Mouse (Mus musculus) CH12.LX (cell line): Measurements from ENCODE around the gene Btbd6. TPM values are rescaled to one million over a fixed set of nuclear protein-coding genes. Genes with fewer than 3 reads are reported as not detected.

ENCODE experiments used
- DNase-seq: peaks from one replicate; pipeline ENCODE4 v3.0.0-alpha.2; 2013; ENCODE audit errors: extremely low read depth
- H3K27ac ChIP-seq: 2 replicates; pipeline ENCODE4 v1.5.1; 2012; ENCODE audit warnings: low read depth, mild to moderate bottlenecking, control low read depth, moderate library complexity; ENCODE audit not compliant: insufficient read depth
- H3K27me3 ChIP-seq: replicated peaks from 2 replicates; pipeline ENCODE3; 2012; ENCODE audit warnings: inconsistent platforms
- H3K36me3 ChIP-seq, 2 experiments: replicated peaks in 1 of 2; 2 replicates each; pipeline versions ENCODE3 to v1.6.1; 2012; ENCODE audit warnings: inconsistent platforms in 1 of 2, low read length in 1 of 2, mild to moderate bottlenecking in 1 of 2, mixed read lengths in 1 of 2, moderate library complexity in 1 of 2; ENCODE audit not compliant: control insufficient read depth in 1 of 2, insufficient read depth in 1 of 2
- H3K4me1 ChIP-seq, 2 experiments: 2 replicates each; pipeline ENCODE4 v1.6.1; 2012; ENCODE audit warnings: inconsistent platforms in 1 of 2, moderate library complexity in 1 of 2; ENCODE audit not compliant: insufficient read depth in 2 of 2, control insufficient read depth in 1 of 2
- H3K4me2 ChIP-seq: 2 replicates; pipeline ENCODE4 v1.6.1; 2012; ENCODE audit warnings: low read depth, mild to moderate bottlenecking, control low read depth; ENCODE audit not compliant: poor library complexity, insufficient read depth, severe bottlenecking
- H3K4me3 ChIP-seq, 3 experiments: fragments of 150-350 bp in 1 of 3; sonication (generic) in 1 of 3; replicated peaks in 1 of 3; 2 replicates each; pipeline versions ENCODE3 to v1.5.1; 2011 to 2012; ENCODE audit warnings: low read depth in 2 of 3, low read length in 2 of 3, mild to moderate bottlenecking in 2 of 3, moderate library complexity in 2 of 3, control low read depth in 1 of 3, improper control_type of control experiment in 1 of 3, inconsistent platforms in 1 of 3, mixed read lengths in 1 of 3; ENCODE audit not compliant: poor library complexity in 1 of 3
- H3K79me2 ChIP-seq: replicated peaks from 2 replicates; pipeline ENCODE4 v1.6.1; 2012; ENCODE audit warnings: mild to moderate bottlenecking, moderate library complexity; ENCODE audit not compliant: control insufficient read depth, poor library complexity, insufficient read depth, severe bottlenecking; ENCODE audit errors: extremely low read depth
- H3K9ac ChIP-seq: 2 replicates; pipeline ENCODE4 v1.6.1; 2012; ENCODE audit warnings: low read depth, mild to moderate bottlenecking, control low read depth, moderate library complexity; ENCODE audit not compliant: insufficient read depth
- H3K9me3 ChIP-seq: replicated peaks from 2 replicates; pipeline ENCODE3; 2012; ENCODE audit warnings: low read length, inconsistent platforms, mixed read lengths
- BHLHE40 ChIP-seq: IDR thresholded peaks from 2 replicates; pipeline ENCODE4 v1.6.1; 2011; ENCODE audit warnings: mild to moderate bottlenecking, low read depth, low read length, improper control_type of control experiment
- CTCF ChIP-seq, 2 experiments: IDR thresholded peaks in 1 of 2; conservative IDR thresholded peaks in 1 of 2; 2 replicates each; pipeline ENCODE4 v1.5.1; 2011 to 2012; ENCODE audit warnings: low read depth in 2 of 2, low read length in 2 of 2, improper control_type of control experiment in 1 of 2, inconsistent platforms in 1 of 2, mild to moderate bottlenecking in 1 of 2, moderate library complexity in 1 of 2
- ELF1 ChIP-seq: IDR thresholded peaks from 2 replicates; pipeline ENCODE4 v1.6.1; 2014; ENCODE audit warnings: low read depth, mild to moderate bottlenecking, inconsistent platforms, low read length, improper control_type of control experiment
- HCFC1 ChIP-seq: IDR thresholded peaks from 2 replicates; pipeline ENCODE4 v1.6.1; 2012; ENCODE audit warnings: low read depth, mild to moderate bottlenecking, inconsistent platforms, low read length, improper control_type of control experiment
- JUN ChIP-seq: IDR thresholded peaks from 2 replicates; pipeline ENCODE4 v1.6.1; 2011; ENCODE audit warnings: low read depth, mild to moderate bottlenecking, low read length, improper control_type of control experiment, moderate library complexity; ENCODE audit not compliant: insufficient read depth
- KAT2A ChIP-seq: IDR thresholded peaks from 2 replicates; pipeline ENCODE4 v1.6.1; 2012; ENCODE audit warnings: low read length, improper control_type of control experiment, inconsistent platforms; ENCODE audit not compliant: insufficient replicate concordance
- MAX ChIP-seq: IDR thresholded peaks from 2 replicates; pipeline ENCODE4 v1.6.1; 2011; ENCODE audit warnings: low read length, improper control_type of control experiment
- MEF2A ChIP-seq: IDR thresholded peaks from 2 replicates; pipeline ENCODE4 v1.6.1; 2014; ENCODE audit warnings: low read depth, mild to moderate bottlenecking, inconsistent platforms, low read length, improper control_type of control experiment, borderline replicate concordance
- NELFE ChIP-seq: IDR thresholded peaks from 2 replicates; pipeline ENCODE4 v1.6.1; 2011; ENCODE audit warnings: low read depth, low read length, improper control_type of control experiment
- NRF1 ChIP-seq: IDR thresholded peaks from 2 replicates; pipeline ENCODE4 v1.6.1; 2014; ENCODE audit warnings: low read depth, mild to moderate bottlenecking, inconsistent platforms, low read length, improper control_type of control experiment, moderate library complexity
- PAX5 ChIP-seq: IDR thresholded peaks from 2 replicates; pipeline ENCODE4 v1.6.1; 2012; ENCODE audit warnings: low read length, inconsistent platforms, mixed read lengths
- RAD21 ChIP-seq: IDR thresholded peaks from 2 replicates; pipeline ENCODE4 v1.6.1; 2011; ENCODE audit warnings: low read depth, mild to moderate bottlenecking, low read length, improper control_type of control experiment, moderate library complexity
- SMC3 ChIP-seq: IDR thresholded peaks from 2 replicates; pipeline ENCODE4 v1.6.1; 2011; ENCODE audit warnings: low read depth, low read length, improper control_type of control experiment
- TBP ChIP-seq: conservative IDR thresholded peaks from 2 replicates; pipeline ENCODE4 v1.6.1; 2011; ENCODE audit warnings: low read depth, low read length, improper control_type of control experiment
- TCF12 ChIP-seq: IDR thresholded peaks from 2 replicates; pipeline ENCODE4 v1.6.1; 2014; ENCODE audit warnings: low read depth, mild to moderate bottlenecking, inconsistent platforms, low read length, improper control_type of control experiment
- UBTF ChIP-seq: IDR thresholded peaks from 2 replicates; pipeline ENCODE4 v1.6.1; 2012; ENCODE audit warnings: low read depth, mild to moderate bottlenecking, inconsistent platforms, low read length, improper control_type of control experiment, moderate library complexity
- ZKSCAN1 ChIP-seq: IDR thresholded peaks from 2 replicates; pipeline ENCODE4 v1.6.1; 2012; ENCODE audit warnings: low read depth, inconsistent platforms, low read length, improper control_type of control experiment, borderline replicate concordance
- dilution Hi-C: fragments of 300-500 bp; cut with MboI; formaldehyde crosslinking; loops from 2 replicates; pipeline ENCODE4 v1.14.3; 2020; ENCODE audit warnings: low sequenced_read_pairs; ENCODE audit not compliant: extremely low pct_unique_long_range_greater_than_20kb, extremely low pct_ligation_motif_present
- in situ Hi-C: fragments of 300-500 bp; cut with MboI; formaldehyde crosslinking; loops from 3 replicates; pipeline ENCODE4 v1.14.3; 2019; ENCODE audit warnings: low sequenced_read_pairs, low pct_ligation_motif_present, low pct_unique_long_range_greater_than_20kb, mixed read lengths
- polyA plus RNA-seq: library from polyadenylated mRNA; unstranded; fragments of >175 nt; gene quantifications from 2 replicates; pipeline ENCODE4 v1.2.1, GENCODE M21; 2012; ENCODE audit warnings: low read depth; ENCODE audit not compliant: insufficient read length
- total RNA-seq, 2 experiments: library from RNA; depleted of rRNA; stranded (reverse); fragments of 300-350 nt in 1 of 2; fragments of >200 nt in 1 of 2; gene quantifications; 2 replicates each; pipeline ENCODE4 v1.2.3; 2012 to 2014

The Btbd6 gene
- total and polyA plus RNA-seq, 3 experiments, result 5.6 to 11.9 (median 9.9) TPM

- Histone ChIP-seq H3K27me3 (no peaks in the 10 kb centered on the region), H3K4me2 (no peak overlapping the region)
- peak; percentile 27 for DNase-seq
- TF ChIP-seq CTCF (conservative IDR thresholded peaks at IDR 0.05 in 1 of 2, IDR thresholded peaks at IDR 0.05 in 1 of 2; ENCODE audit: low read depth in 2 of 2, low read length in 2 of 2) (peak in 1 of 2 experiments; percentile 35; a peak in 3 of 4 replicates), HCFC1 (no peak)
- TF ChIP-seq, all 38 proteins: peak for 1
- Histone ChIP-seq H3K79me2 (0 out of 2 replicates have a peak, but pooled peaks cover 2% of the 10 kb centered on the region), H3K4me1 (peaks cover 0 to 21% of the 10 kb centered on the region in 2 experiments; a peak in 2 of 4 replicates), H3K27ac (no peak overlapping the region), H3K9ac (no peak overlapping the region), H3K36me3 (peaks cover 56 to 82% of the 10 kb centered on the region in 2 experiments), H3K9me3 (no peaks in the 10 kb centered on the region), H3K4me3 (no peak overlapping the region)
- dilution Hi-C loops, result no loop called here
- in situ Hi-C loops, result no loop called here
Measured at GRCm38 (mm10) chr12:112985346-112985745, 9.1 kb downstream of the Btbd6 start.

DNA sequence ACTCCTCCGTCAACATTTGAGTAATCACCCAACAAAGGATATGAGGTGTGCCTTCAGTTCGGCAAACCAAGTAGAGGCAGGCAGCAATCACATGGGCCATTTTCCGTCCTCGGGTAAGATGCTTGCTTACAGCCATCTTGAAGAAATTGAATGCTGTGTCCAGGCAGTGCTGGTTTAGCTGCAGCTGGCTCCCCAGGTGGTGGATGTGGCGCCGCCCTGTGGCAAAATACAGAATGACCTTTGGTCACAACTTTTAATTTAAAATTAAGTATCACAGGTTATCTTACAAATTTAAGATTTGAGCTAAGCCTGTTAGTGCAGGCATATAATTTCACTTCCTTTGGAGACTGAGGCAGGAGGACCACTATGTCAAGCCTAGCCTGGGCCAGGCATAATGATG lies 11.6 kb downstream of the Btbd6 start:
- no peak for DNase-seq
- no peak overlapping the region for H3K27ac ChIP-seq
- no peak overlapping the region for H3K4me2 ChIP-seq
- H3K36me3 ChIP-seq, result peaks cover 45 to 74% of the 10 kb centered on the region in 2 experiments
- peak; percentile 44 for TF ChIP-seq SMC3
- peak; percentile 21 for TF ChIP-seq RAD21
- peak; percentile 30 to 58; a peak in 3 of 4 replicates for TF ChIP-seq CTCF (conservative IDR thresholded peaks at IDR 0.05 in 1 of 2, IDR thresholded peaks at IDR 0.05 in 1 of 2; ENCODE audit: low read depth in 2 of 2, low read length in 2 of 2)
- no peak for TF ChIP-seq TCF12
- 0 out of 2 replicates have a peak, but pooled peaks cover 2% of the 10 kb centered on the region for H3K79me2 ChIP-seq
- in situ Hi-C loops, result no loop called here
- H3K4me3 ChIP-seq, result no peak overlapping the region
- H3K27me3 ChIP-seq, result no peaks in the 10 kb centered on the region
- dilution Hi-C loops, result no loop called here
- no peak overlapping the region for H3K9ac ChIP-seq
- H3K9me3 ChIP-seq, result no peaks in the 10 kb centered on the region
- peaks cover 0 to 25% of the 10 kb centered on the region in 2 experiments; a peak in 2 of 4 replicates for H3K4me1 ChIP-seq

DNA sequence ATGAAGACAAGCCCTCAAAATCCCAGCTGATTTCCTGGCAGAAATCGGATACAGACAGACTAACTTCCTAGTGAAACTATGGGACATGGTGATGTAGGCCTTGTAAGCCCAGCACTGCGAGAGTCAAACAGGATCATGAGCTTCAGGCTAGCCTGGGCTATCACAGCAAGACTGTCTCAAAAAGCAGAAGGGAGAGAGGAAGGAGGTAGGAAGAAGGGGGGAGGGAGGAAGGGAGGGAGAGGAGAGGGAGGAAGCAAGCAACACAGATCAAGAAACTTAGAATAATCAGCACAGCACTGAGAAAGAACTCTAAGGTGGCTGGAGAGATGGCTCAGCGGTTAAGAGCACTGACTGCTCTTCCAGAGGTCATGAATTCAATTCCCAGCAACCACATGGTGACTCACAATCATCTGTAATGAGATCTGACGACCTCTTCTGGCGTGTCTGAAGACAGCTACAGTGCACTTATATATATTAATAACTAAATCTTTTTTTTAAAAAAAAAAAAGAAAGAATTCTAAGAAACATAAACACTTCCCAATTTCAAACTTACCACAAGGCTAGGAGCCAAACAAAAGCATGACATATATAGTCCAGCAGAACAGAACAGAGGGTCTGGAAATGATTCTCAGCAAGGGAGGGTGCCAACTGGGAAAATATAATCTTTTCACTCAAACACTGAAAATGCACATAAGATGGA lies 14.6 kb downstream of the Btbd6 start:
- TF ChIP-seq KAT2A (no peak), CTCF (conservative IDR thresholded peaks at IDR 0.05 in 1 of 2, IDR thresholded peaks at IDR 0.05 in 1 of 2; ENCODE audit: low read depth in 2 of 2, low read length in 2 of 2) (no peak), JUN (no peak), NRF1 (no peak), PAX5 (no peak), ELF1 (no peak), TCF12 (no peak), ZKSCAN1 (no peak), MEF2A (no peak), BHLHE40 (no peak), NELFE (no peak), TBP (no peak), UBTF (no peak), MAX (no peak)
- Histone ChIP-seq H3K36me3 (peaks cover 36 to 67% of the 10 kb centered on the region in 2 experiments), H3K27ac (no peak overlapping the region), H3K9ac (no peak overlapping the region), H3K4me1 (peaks cover 0 to 36% of the 10 kb centered on the region in 2 experiments; a peak in 2 of 4 replicates), H3K79me2 (peaks cover 9% of the 10 kb centered on the region; the same call in 1 of the 2 replicates), H3K9me3 (peaks cover 2% of the 10 kb centered on the region), H3K4me2 (no peak overlapping the region), H3K4me3 (no peak overlapping the region), H3K27me3 (no peaks in the 10 kb centered on the region)
- dilution Hi-C loops (no loop called here), in situ Hi-C loops (no loop called here)
- DNase-seq, result no peak
